Mouse (Mus musculus) CH12.LX (cell line): ENCODE data around the gene Inpp4b. TPM values are rescaled to one million over a fixed set of nuclear protein-coding genes. Genes with fewer than 3 reads are reported as not detected.

Experiments
- DNase-seq: peaks from one replicate; pipeline ENCODE4 v3.0.0-alpha.2; 2013; ENCODE audit errors: extremely low read depth
- H3K27ac ChIP-seq: 2 replicates; pipeline ENCODE4 v1.5.1; 2012; ENCODE audit warnings: low read depth, mild to moderate bottlenecking, control low read depth, moderate library complexity; ENCODE audit not compliant: insufficient read depth
- H3K27me3 ChIP-seq: replicated peaks from 2 replicates; pipeline ENCODE3; 2012; ENCODE audit warnings: inconsistent platforms
- H3K36me3 ChIP-seq, 2 experiments: replicated peaks in 1 of 2; 2 replicates each; pipeline versions ENCODE3 to v1.6.1; 2012; ENCODE audit warnings: inconsistent platforms in 1 of 2, low read length in 1 of 2, mild to moderate bottlenecking in 1 of 2, mixed read lengths in 1 of 2, moderate library complexity in 1 of 2; ENCODE audit not compliant: control insufficient read depth in 1 of 2, insufficient read depth in 1 of 2
- H3K4me1 ChIP-seq, 2 experiments: 2 replicates each; pipeline ENCODE4 v1.6.1; 2012; ENCODE audit warnings: inconsistent platforms in 1 of 2, moderate library complexity in 1 of 2; ENCODE audit not compliant: insufficient read depth in 2 of 2, control insufficient read depth in 1 of 2
- H3K4me2 ChIP-seq: 2 replicates; pipeline ENCODE4 v1.6.1; 2012; ENCODE audit warnings: low read depth, mild to moderate bottlenecking, control low read depth; ENCODE audit not compliant: poor library complexity, insufficient read depth, severe bottlenecking
- H3K4me3 ChIP-seq, 3 experiments: fragments of 150-350 bp in 1 of 3; sonication (generic) in 1 of 3; replicated peaks in 1 of 3; 2 replicates each; pipeline versions ENCODE3 to v1.5.1; 2011 to 2012; ENCODE audit warnings: low read depth in 2 of 3, low read length in 2 of 3, mild to moderate bottlenecking in 2 of 3, moderate library complexity in 2 of 3, control low read depth in 1 of 3, improper control_type of control experiment in 1 of 3, inconsistent platforms in 1 of 3, mixed read lengths in 1 of 3; ENCODE audit not compliant: poor library complexity in 1 of 3
- H3K79me2 ChIP-seq: replicated peaks from 2 replicates; pipeline ENCODE4 v1.6.1; 2012; ENCODE audit warnings: mild to moderate bottlenecking, moderate library complexity; ENCODE audit not compliant: control insufficient read depth, poor library complexity, insufficient read depth, severe bottlenecking; ENCODE audit errors: extremely low read depth
- H3K9ac ChIP-seq: 2 replicates; pipeline ENCODE4 v1.6.1; 2012; ENCODE audit warnings: low read depth, mild to moderate bottlenecking, control low read depth, moderate library complexity; ENCODE audit not compliant: insufficient read depth
- H3K9me3 ChIP-seq: replicated peaks from 2 replicates; pipeline ENCODE3; 2012; ENCODE audit warnings: low read length, inconsistent platforms, mixed read lengths
- CHD1 ChIP-seq: IDR thresholded peaks from 2 replicates; pipeline ENCODE4 v1.6.1; 2012; ENCODE audit warnings: low read depth, low read length, improper control_type of control experiment, inconsistent platforms
- CHD2 ChIP-seq: IDR thresholded peaks from 2 replicates; pipeline ENCODE4 v1.6.1; 2011; ENCODE audit warnings: low read length, improper control_type of control experiment
- E2F4 ChIP-seq: IDR thresholded peaks from 2 replicates; pipeline ENCODE4 v1.6.1; 2011; ENCODE audit warnings: low read depth, low read length, improper control_type of control experiment; ENCODE audit not compliant: insufficient replicate concordance
- ELF1 ChIP-seq: IDR thresholded peaks from 2 replicates; pipeline ENCODE4 v1.6.1; 2014; ENCODE audit warnings: low read depth, mild to moderate bottlenecking, inconsistent platforms, low read length, improper control_type of control experiment
- EP300 ChIP-seq: IDR thresholded peaks from 2 replicates; pipeline ENCODE4 v1.6.1; 2011; ENCODE audit warnings: low read length, improper control_type of control experiment
- ETS1 ChIP-seq: conservative IDR thresholded peaks from 2 replicates; pipeline ENCODE4 v1.6.1; 2012; ENCODE audit warnings: low read depth, mild to moderate bottlenecking, inconsistent platforms, low read length, improper control_type of control experiment, moderate library complexity
- GABPA ChIP-seq: IDR thresholded peaks from 2 replicates; pipeline ENCODE4 v1.6.1; 2012; ENCODE audit warnings: low read depth, low read length, improper control_type of control experiment, inconsistent platforms; ENCODE audit not compliant: insufficient replicate concordance
- HCFC1 ChIP-seq: IDR thresholded peaks from 2 replicates; pipeline ENCODE4 v1.6.1; 2012; ENCODE audit warnings: low read depth, mild to moderate bottlenecking, inconsistent platforms, low read length, improper control_type of control experiment
- IRF4 ChIP-seq: IDR thresholded peaks from 2 replicates; pipeline ENCODE4 v1.6.1; 2014; ENCODE audit warnings: low read depth, mild to moderate bottlenecking, inconsistent platforms, low read length, improper control_type of control experiment
- JUN ChIP-seq: IDR thresholded peaks from 2 replicates; pipeline ENCODE4 v1.6.1; 2011; ENCODE audit warnings: low read depth, mild to moderate bottlenecking, low read length, improper control_type of control experiment, moderate library complexity; ENCODE audit not compliant: insufficient read depth
- JUND ChIP-seq: conservative IDR thresholded peaks from 2 replicates; pipeline ENCODE4 v1.6.1; 2011; ENCODE audit warnings: low read depth, low read length, improper control_type of control experiment
- KAT2A ChIP-seq: IDR thresholded peaks from 2 replicates; pipeline ENCODE4 v1.6.1; 2012; ENCODE audit warnings: low read length, improper control_type of control experiment, inconsistent platforms; ENCODE audit not compliant: insufficient replicate concordance
- MAFK ChIP-seq: IDR thresholded peaks from 2 replicates; pipeline ENCODE4 v1.6.1; 2011; ENCODE audit warnings: low read length, improper control_type of control experiment; ENCODE audit not compliant: insufficient replicate concordance
- MAX ChIP-seq: IDR thresholded peaks from 2 replicates; pipeline ENCODE4 v1.6.1; 2011; ENCODE audit warnings: low read length, improper control_type of control experiment
- MAZ ChIP-seq: IDR thresholded peaks from 2 replicates; pipeline ENCODE4 v1.6.1; 2012; ENCODE audit warnings: low read depth, mild to moderate bottlenecking, inconsistent platforms, low read length, improper control_type of control experiment, moderate library complexity
- MYC ChIP-seq: IDR thresholded peaks from 2 replicates; pipeline ENCODE4 v1.6.1; 2011; ENCODE audit warnings: low read depth, mild to moderate bottlenecking, improper control_type of control experiment, low read length
- NELFE ChIP-seq: IDR thresholded peaks from 2 replicates; pipeline ENCODE4 v1.6.1; 2011; ENCODE audit warnings: low read depth, low read length, improper control_type of control experiment
- NRF1 ChIP-seq: IDR thresholded peaks from 2 replicates; pipeline ENCODE4 v1.6.1; 2014; ENCODE audit warnings: low read depth, mild to moderate bottlenecking, inconsistent platforms, low read length, improper control_type of control experiment, moderate library complexity
- PAX5 ChIP-seq: IDR thresholded peaks from 2 replicates; pipeline ENCODE4 v1.6.1; 2012; ENCODE audit warnings: low read length, inconsistent platforms, mixed read lengths
- RCOR1 ChIP-seq: conservative IDR thresholded peaks from 2 replicates; pipeline ENCODE4 v1.6.1; 2012; ENCODE audit warnings: low read depth, mild to moderate bottlenecking, inconsistent platforms, low read length, improper control_type of control experiment
- SIN3A ChIP-seq: IDR thresholded peaks from 2 replicates; pipeline ENCODE4 v1.6.1; 2012; ENCODE audit warnings: low read length, improper control_type of control experiment, inconsistent platforms
- TCF12 ChIP-seq: IDR thresholded peaks from 2 replicates; pipeline ENCODE4 v1.6.1; 2014; ENCODE audit warnings: low read depth, mild to moderate bottlenecking, inconsistent platforms, low read length, improper control_type of control experiment
- UBTF ChIP-seq: IDR thresholded peaks from 2 replicates; pipeline ENCODE4 v1.6.1; 2012; ENCODE audit warnings: low read depth, mild to moderate bottlenecking, inconsistent platforms, low read length, improper control_type of control experiment, moderate library complexity
- USF1 ChIP-seq: IDR thresholded peaks from 2 replicates; pipeline ENCODE4 v1.6.1; 2014; ENCODE audit warnings: low read depth, mild to moderate bottlenecking, inconsistent platforms, low read length, improper control_type of control experiment
- USF2 ChIP-seq: conservative IDR thresholded peaks from 2 replicates; pipeline ENCODE4 v1.6.1; 2011; ENCODE audit warnings: low read depth, low read length, improper control_type of control experiment
- ZC3H11A ChIP-seq: IDR thresholded peaks from 2 replicates; pipeline ENCODE4 v1.6.1; 2012; ENCODE audit warnings: low read depth, mild to moderate bottlenecking, inconsistent platforms, low read length, improper control_type of control experiment
- dilution Hi-C: fragments of 300-500 bp; cut with MboI; formaldehyde crosslinking; loops from 2 replicates; pipeline ENCODE4 v1.14.3; 2020; ENCODE audit warnings: low sequenced_read_pairs; ENCODE audit not compliant: extremely low pct_unique_long_range_greater_than_20kb, extremely low pct_ligation_motif_present
- in situ Hi-C: fragments of 300-500 bp; cut with MboI; formaldehyde crosslinking; loops from 3 replicates; pipeline ENCODE4 v1.14.3; 2019; ENCODE audit warnings: low sequenced_read_pairs, low pct_ligation_motif_present, low pct_unique_long_range_greater_than_20kb, mixed read lengths
- polyA plus RNA-seq: library from polyadenylated mRNA; unstranded; fragments of >175 nt; gene quantifications from 2 replicates; pipeline ENCODE4 v1.2.1, GENCODE M21; 2012; ENCODE audit warnings: low read depth; ENCODE audit not compliant: insufficient read length
- total RNA-seq, 2 experiments: library from RNA; depleted of rRNA; stranded (reverse); fragments of 300-350 nt in 1 of 2; fragments of >200 nt in 1 of 2; gene quantifications; 2 replicates each; pipeline ENCODE4 v1.2.3; 2012 to 2014

Inpp4b gene
- total and polyA plus RNA-seq, 3 experiments: 3.0 to 4.9 (median 3.4) TPM

GRCm38 (mm10) chr8:81370607-81371006 lies 28.3 kb downstream of the Inpp4b start (continued):
- TF ChIP-seq JUND (peak; percentile 34; the same call in 1 of the 2 replicates), EP300 (peak; percentile 27; the same call in 1 of the 2 replicates), ELF1 (no peak), UBTF (no peak), MAFK (no peak), HCFC1 (no peak), ETS1 (peak; percentile 34; the same call in 1 of the 2 replicates), NRF1 (no peak), E2F4 (no peak), CHD2 (peak; percentile 60)

GRCm38 (mm10) chr8:81371844-81372243 lies 29.5 kb downstream of the Inpp4b start:
- no peak overlapping the region for H3K4me2 ChIP-seq
- H3K4me1 ChIP-seq: peaks cover 17 to 55% of the 10 kb centered on the region in 2 experiments
- H3K27ac ChIP-seq: no peak overlapping the region
- TF ChIP-seq E2F4: no peak
- TF ChIP-seq GABPA: no peak
- no peak for TF ChIP-seq JUND
- no peak for TF ChIP-seq UBTF
- no peak for TF ChIP-seq TCF12
- no peak for TF ChIP-seq MYC
- no peak for TF ChIP-seq CHD1
- TF ChIP-seq KAT2A: no peak
- TF ChIP-seq USF1: no peak
- H3K9ac ChIP-seq: no peak overlapping the region
- no peak for DNase-seq
- dilution Hi-C loops: no loop called here
- in situ Hi-C loops: loop anchor here (25.0 kb wide), 1 partner anchor 240 kb away; no protein-coding TSS in a partner anchor
- no peak overlapping the region for H3K4me3 ChIP-seq
- H3K9me3 ChIP-seq: no peaks in the 10 kb centered on the region
- no peaks in the 10 kb centered on the region for H3K27me3 ChIP-seq
- peaks cover 0 to 2% of the 10 kb centered on the region in 2 experiments for H3K36me3 ChIP-seq
- H3K79me2 ChIP-seq: no peaks in the 10 kb centered on the region

DNA sequence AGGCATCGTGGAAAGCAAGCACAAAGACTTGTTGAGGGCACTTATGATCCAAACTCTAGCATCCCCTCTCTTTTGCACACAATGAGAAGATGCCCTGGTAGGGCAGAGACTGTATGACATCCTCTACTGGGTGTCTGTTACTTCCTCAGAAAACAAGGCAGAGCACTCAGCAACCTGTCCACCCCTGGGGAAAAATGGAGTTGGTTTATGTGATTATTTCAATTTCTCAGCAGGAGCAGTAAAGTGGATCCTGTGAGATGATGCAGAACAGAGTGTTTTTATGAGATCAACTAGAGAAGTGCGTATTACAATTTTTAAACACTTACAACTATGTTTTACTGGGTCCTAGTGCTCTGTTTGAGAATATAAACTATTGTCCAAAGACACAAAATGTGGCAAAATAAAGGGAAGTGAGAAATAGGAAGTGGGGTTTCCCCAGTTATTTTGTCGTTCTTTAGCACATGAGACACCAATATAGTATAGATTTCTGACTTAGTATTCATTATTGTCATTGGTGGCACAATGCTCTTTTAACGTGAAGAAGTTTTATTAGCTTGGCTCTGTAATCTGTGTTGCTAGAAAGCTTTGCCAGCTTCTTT lies 32.6 kb downstream of the Inpp4b start:
- no peaks in the 10 kb centered on the region for H3K9me3 ChIP-seq
- peak overlapping the region; percentile 21 for H3K9ac ChIP-seq
- peaks cover 17 to 53% of the 10 kb centered on the region in 2 experiments for H3K4me1 ChIP-seq
- H3K36me3 ChIP-seq: peaks cover 0 to 2% of the 10 kb centered on the region in 2 experiments
- DNase-seq: peak; percentile 66
- H3K79me2 ChIP-seq: no peaks in the 10 kb centered on the region
- H3K27me3 ChIP-seq: no peaks in the 10 kb centered on the region
- peak overlapping the region; percentile 62 for H3K4me2 ChIP-seq
- peak overlapping the region; percentile 77; the same call in 1 of the 2 replicates for H3K27ac ChIP-seq
- no peak overlapping the region for H3K4me3 ChIP-seq
- in situ Hi-C loops: loop anchor here (25.0 kb wide), 1 partner anchor 237 kb away; no protein-coding TSS in a partner anchor
- dilution Hi-C loops: no loop called here
- TF ChIP-seq UBTF: no peak
- TF ChIP-seq JUN: no peak
- TF ChIP-seq USF2: no peak
- TF ChIP-seq SIN3A: 0 out of 2 replicates have a peak, but pooled peaks have one; percentile 41
- peak; percentile 91 for TF ChIP-seq IRF4
- TF ChIP-seq TCF12: 0 out of 2 replicates have a peak, but pooled peaks have one; percentile 29
- TF ChIP-seq E2F4: no peak
- TF ChIP-seq ELF1: 0 out of 2 replicates have a peak, but pooled peaks have one; percentile 20
- peak; percentile 92 for TF ChIP-seq EP300
- no peak for TF ChIP-seq NRF1
- no peak for TF ChIP-seq JUND
- no peak for TF ChIP-seq ZC3H11A
- TF ChIP-seq ETS1: peak; percentile 39; the same call in 1 of the 2 replicates
- no peak for TF ChIP-seq PAX5
- TF ChIP-seq CHD1: no peak
- TF ChIP-seq NELFE: 0 out of 2 replicates have a peak, but pooled peaks have one; percentile 36
- 0 out of 2 replicates have a peak, but pooled peaks have one; percentile 10 for TF ChIP-seq MAX
- no peak for TF ChIP-seq MAFK
- no peak for TF ChIP-seq MAZ
- TF ChIP-seq USF1: no peak
- TF ChIP-seq RCOR1: no peak; the same call in 1 of the 2 replicates
- TF ChIP-seq KAT2A: no peak
